Mouse (Mus musculus): ENCODE measurements around the gene Atg4d.
A peak's percentile ranks its signal among the peaks of the same experiment; 100 is the strongest.

DNA sequence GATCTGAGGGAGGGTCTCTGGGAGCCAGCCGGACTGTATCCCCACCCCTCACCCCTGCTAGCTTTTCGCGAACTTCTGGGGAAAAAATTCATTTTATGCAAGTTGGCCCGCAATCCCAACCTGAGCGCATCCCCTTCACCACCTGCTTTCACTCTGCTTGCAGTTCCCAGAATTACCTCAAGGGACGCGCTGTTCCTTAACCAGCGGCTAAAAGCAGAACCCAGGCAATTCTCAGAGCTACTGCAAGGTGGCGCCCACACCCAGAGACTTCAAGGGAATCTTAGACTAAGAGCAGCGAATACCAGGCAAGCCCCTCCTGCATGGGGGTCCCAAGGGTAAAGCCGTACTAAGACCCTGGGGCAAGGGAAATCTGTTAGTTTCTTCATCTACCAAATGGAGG, 23.8 kb upstream of the Atg4d start:
- TF ChIP-seq CTCF (IDR thresholded peaks at IDR 0.05; ENCODE audit: low read depth), result peak; percentile 100
- TF ChIP-seq EP300 (IDR thresholded peaks at IDR 0.05; ENCODE audit: low read depth), result no peak

Measured in liver, postnatal 0 days (tissue).